Mouse (Mus musculus) spleen, adult 2 months (tissue): ENCODE measurements around the gene Rab4a. TPM values are rescaled to one million over a fixed set of nuclear protein-coding genes. Genes with fewer than 3 reads are reported as not detected.

Experiments used
- DNase-seq, 2 experiments: peaks; one replicate each; pipeline versions ENCODE4 v3.0.0 to v3.0.0-alpha.2; 2012 to 2021; ENCODE audit warnings: low spot score in 2 of 2, low read depth in 1 of 2
- H3K27ac ChIP-seq: fragments of 200-500 bp; 2 replicates; pipeline ENCODE4 v1.5.1; 2012; ENCODE audit warnings: low read length, inconsistent platforms; ENCODE audit not compliant: insufficient read depth
- H3K27me3 ChIP-seq: fragments of 200-500 bp; 2 replicates; pipeline ENCODE4 v1.6.1; 2012; ENCODE audit warnings: mild to moderate bottlenecking, moderate library complexity, low read length, inconsistent platforms; ENCODE audit not compliant: control insufficient read depth, insufficient read depth
- H3K36me3 ChIP-seq: fragments of 200-500 bp; 2 replicates; pipeline ENCODE4 v1.6.1; 2012; ENCODE audit warnings: mild to moderate bottlenecking, low read length, inconsistent platforms; ENCODE audit not compliant: control insufficient read depth, insufficient read depth
- H3K4me1 ChIP-seq: fragments of 200-500 bp; 2 replicates; pipeline ENCODE4 v1.6.1; 2011; ENCODE audit warnings: inconsistent platforms; ENCODE audit not compliant: control insufficient read depth, insufficient read depth, insufficient read length
- H3K4me3 ChIP-seq: fragments of 200-500 bp; 2 replicates; pipeline ENCODE4 v1.5.1; 2011; ENCODE audit warnings: mild to moderate bottlenecking, inconsistent platforms; ENCODE audit not compliant: insufficient read depth, insufficient read length; ENCODE audit errors: extremely low read depth
- CTCF ChIP-seq: fragments of 200-500 bp; IDR thresholded peaks from 2 replicates; pipeline ENCODE4 v1.5.1; 2011; ENCODE audit warnings: mild to moderate bottlenecking, inconsistent platforms; ENCODE audit not compliant: insufficient read depth, insufficient read length, insufficient replicate concordance; ENCODE audit errors: extremely low read depth
- POLR2A ChIP-seq: fragments of 200-500 bp; IDR thresholded peaks from 2 replicates; pipeline ENCODE4 v1.6.1; 2011; ENCODE audit warnings: low read depth, low read length, inconsistent platforms
- WGBS: fragments of 180-500 bp; shearing (Covaris S2); methylation state at CpG from one replicate; pipeline ENCODE4 v1.1.7; 2018; 5-methylcytosine and 5-hydroxymethylcytosine counted together
- polyA plus RNA-seq: library from polyadenylated mRNA; depleted of rRNA; stranded (reverse); fragments of >200 nt; gene quantifications from 2 replicates; pipeline ENCODE4 v1.2.3, GENCODE M21; 2012; rRNA removed

Rab4a gene
- polyA plus RNA-seq, result 4.2 and 4.8 TPM in 2 replicates

DNA sequence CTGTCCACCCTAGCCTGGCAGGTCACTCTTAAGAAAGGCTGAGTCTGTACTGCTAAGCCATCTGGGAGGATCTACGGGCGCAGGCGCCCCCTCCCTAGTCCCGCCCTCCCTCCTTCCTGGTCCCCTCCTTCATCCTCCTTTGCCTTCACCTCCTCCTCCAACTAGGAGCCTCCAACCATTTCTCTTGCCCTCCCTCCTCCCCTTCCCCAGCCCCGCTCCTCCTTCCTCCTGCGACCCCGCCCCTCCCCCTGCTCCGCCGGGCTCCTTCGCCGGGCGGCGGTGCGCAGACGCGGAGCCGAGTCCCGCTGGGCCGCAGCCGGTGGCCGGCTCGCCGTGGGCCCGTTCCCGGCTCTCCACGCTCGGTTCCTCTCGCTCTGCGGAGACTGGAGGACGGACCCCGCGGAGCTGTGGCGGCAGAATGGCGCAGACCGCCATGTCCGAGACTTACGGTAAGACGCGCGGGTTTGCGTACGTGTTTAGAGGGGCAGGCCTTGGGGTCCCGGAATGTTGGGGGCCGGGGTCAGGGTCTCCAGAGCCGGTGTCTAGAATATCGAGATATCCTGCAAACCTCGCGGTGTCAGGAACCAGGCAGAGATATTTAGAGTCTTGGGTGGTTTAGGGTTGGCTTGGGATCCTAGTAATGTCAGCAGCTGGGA lies at the start of gene Rab4a:
TSS of gene Rab4a (plus strand) at position 268 of the 656 bp plus-strand sequence.
- H3K27ac ChIP-seq, result 0 out of 2 replicates have a peak within 1 kb of the TSS, but pooled peaks have one; percentile 39
- no peaks in the 10 kb centered on the region for H3K36me3 ChIP-seq
- WGBS, result under 1% methylated on average over 45 of the region's 48 CpGs
- TF ChIP-seq CTCF, result no peak
- no peak for TF ChIP-seq POLR2A
- DNase-seq, result peak in 1 of 2 experiments; percentile 20
- H3K4me3 ChIP-seq, result peak within 1 kb of the TSS; percentile 77
- H3K27me3 ChIP-seq, result no peaks in the 10 kb centered on the region; the same call in 1 of the 2 replicates
- H3K4me1 ChIP-seq, result no peaks in the 10 kb centered on the region

GRCm38 (mm10) chr8:123756901-123757300 lies 48.9 kb upstream of the Rab4a start:
- Histone ChIP-seq H3K36me3 (no peaks in the 10 kb centered on the region), H3K27ac (no peak overlapping the region), H3K27me3 (no peaks in the 10 kb centered on the region), H3K4me3 (no peak overlapping the region), H3K4me1 (peaks cover 3% of the 10 kb centered on the region; the same call in 1 of the 2 replicates)
- WGBS, result 87% methylated on average over 8 of the region's 8 CpGs
- no peak for DNase-seq
- TF ChIP-seq CTCF (no peak), POLR2A (no peak)

GRCm38 (mm10) chr8:123758935-123759334 lies 46.9 kb upstream of the Rab4a start:
- H3K27ac ChIP-seq, result no peak overlapping the region
- H3K36me3 ChIP-seq, result no peaks in the 10 kb centered on the region
- no peaks in the 10 kb centered on the region; the same call in 1 of the 2 replicates for H3K4me1 ChIP-seq
- DNase-seq, result no peak
- no peak overlapping the region for H3K4me3 ChIP-seq
- TF ChIP-seq CTCF (no peak), POLR2A (no peak)
- WGBS, result 54% methylated on average over 1 of the region's 1 CpGs
- 0 out of 2 replicates have a peak, but pooled peaks cover 2% of the 10 kb centered on the region for H3K27me3 ChIP-seq

- TF ChIP-seq CTCF (no peak), POLR2A (no peak)
- no peaks in the 10 kb centered on the region for H3K4me1 ChIP-seq
- DNase-seq, result no peak
- 0 out of 2 replicates have a peak, but pooled peaks cover 2% of the 10 kb centered on the region for H3K27me3 ChIP-seq
- no peaks in the 10 kb centered on the region for H3K36me3 ChIP-seq
- H3K4me3 ChIP-seq, result no peak overlapping the region
- WGBS, result 53% methylated on average over 10 of the region's 10 CpGs
- no peak overlapping the region for H3K27ac ChIP-seq
These were observed 45.9 kb upstream of the Rab4a start for GRCm38 (mm10) chr8:123759933-123760332.

DNA sequence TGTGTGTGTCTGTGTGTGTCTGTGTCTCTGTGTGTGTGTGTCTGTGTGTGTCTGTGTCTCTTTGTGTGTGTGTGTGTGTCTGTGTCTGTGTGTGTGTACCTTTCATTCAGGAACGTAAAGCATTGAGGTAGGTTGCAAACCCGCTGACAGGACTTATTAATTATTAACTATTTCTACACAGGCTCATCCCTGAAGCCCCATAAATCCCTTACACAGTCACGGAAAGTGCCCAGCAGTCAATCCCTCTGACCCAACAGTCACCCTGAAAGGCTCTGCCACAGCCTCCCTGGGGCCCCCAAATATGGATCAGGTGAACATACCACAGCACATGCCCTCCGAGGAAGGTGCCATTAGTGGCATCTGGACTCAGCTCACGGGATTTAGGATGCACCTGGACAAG lies 45.2 kb upstream of the Rab4a start:
- no peak for DNase-seq
- 0 out of 2 replicates have a peak, but pooled peaks cover 2% of the 10 kb centered on the region for H3K27me3 ChIP-seq
- 85% methylated on average over 5 of the region's 5 CpGs for WGBS
- no peaks in the 10 kb centered on the region for H3K36me3 ChIP-seq
- no peaks in the 10 kb centered on the region for H3K4me1 ChIP-seq
- no peak overlapping the region for H3K27ac ChIP-seq
- no peak for TF ChIP-seq CTCF
- no peak for TF ChIP-seq POLR2A
- H3K4me3 ChIP-seq, result no peak overlapping the region

DNA sequence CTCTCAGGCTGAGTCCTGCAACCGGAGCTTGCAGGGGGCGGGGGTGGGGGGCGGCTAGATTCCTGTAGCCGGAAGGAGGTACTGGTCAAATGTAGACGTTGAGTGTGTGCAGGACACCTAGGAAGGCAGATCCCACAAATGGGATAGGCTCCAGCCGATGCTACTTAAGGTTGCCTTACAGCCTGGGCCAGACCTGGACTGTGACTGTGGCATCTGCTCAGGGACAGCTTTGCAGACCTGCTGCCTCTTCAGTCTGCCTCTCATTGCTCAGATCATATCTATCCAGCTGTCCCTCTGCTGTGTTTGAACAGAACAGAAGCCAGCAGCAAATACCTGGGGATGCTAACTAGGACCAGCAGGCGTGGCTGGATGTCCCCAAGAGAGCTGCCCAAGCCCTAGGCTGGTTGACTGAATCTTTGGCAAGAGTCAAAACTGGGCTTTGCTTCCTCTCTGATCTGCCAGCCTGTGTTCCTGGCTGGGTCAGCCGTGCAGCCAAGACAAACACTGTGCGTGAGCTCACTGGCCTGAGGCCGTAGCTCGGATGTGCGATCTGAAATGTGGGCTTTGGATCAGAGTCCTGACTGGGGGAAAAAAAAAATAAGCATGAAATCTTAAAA lies 44.4 kb upstream of the Rab4a start:
- 76% methylated on average over 12 of the region's 12 CpGs for WGBS
- DNase-seq, result no peak
- Histone ChIP-seq H3K27ac (no peak overlapping the region), H3K27me3 (0 out of 2 replicates have a peak, but pooled peaks cover 2% of the 10 kb centered on the region), H3K4me3 (no peak overlapping the region), H3K4me1 (no peaks in the 10 kb centered on the region), H3K36me3 (no peaks in the 10 kb centered on the region)
- TF ChIP-seq POLR2A (no peak), CTCF (no peak)
